Mouse (Mus musculus) intestine, postnatal 0 days (tissue): ENCODE data around the gene Akap1. TPM values are rescaled to one million over a fixed set of nuclear protein-coding genes. Genes with fewer than 3 reads are reported as not detected.

Experiments
- ATAC-seq: fragments of 200-750 bp; cut with Nextera tagmentation; 2 replicates; pipeline ENCODE4 v1.8.0; 2017; ENCODE audit warnings: mild to moderate bottlenecking, moderate TSS enrichment, moderate library complexity
- H3K27ac ChIP-seq: fragments of 300-500 bp; sonication (generic); 2 replicates; pipeline ENCODE4 v1.5.1; 2014; ENCODE audit warnings: mild to moderate bottlenecking, low read depth, low read length, moderate library complexity
- H3K27me3 ChIP-seq: fragments of 300-500 bp; sonication (generic); replicated peaks from 2 replicates; pipeline ENCODE4 v1.6.1; 2014; ENCODE audit warnings: low read length, mixed read lengths; ENCODE audit not compliant: control insufficient read depth, insufficient read depth
- H3K36me3 ChIP-seq: fragments of 300-500 bp; sonication (generic); 2 replicates; pipeline ENCODE4 v1.6.1; 2014; ENCODE audit warnings: mild to moderate bottlenecking, moderate library complexity; ENCODE audit not compliant: control insufficient read depth, insufficient read depth
- H3K4me1 ChIP-seq: fragments of 300-500 bp; sonication (generic); replicated peaks from 2 replicates; pipeline ENCODE4 v1.6.1; 2014; ENCODE audit warnings: antibody characterized with exemption, low read length, mixed read lengths; ENCODE audit not compliant: control insufficient read depth, insufficient read depth
- H3K4me2 ChIP-seq: fragments of 300-500 bp; sonication (generic); replicated peaks from 2 replicates; pipeline ENCODE4 v1.6.1; 2014; ENCODE audit warnings: low read depth, mild to moderate bottlenecking, moderate library complexity
- H3K4me3 ChIP-seq: fragments of 300-500 bp; sonication (generic); 2 replicates; pipeline ENCODE4 v1.5.1; 2014; ENCODE audit warnings: low read depth, low read length
- H3K9ac ChIP-seq: fragments of 300-500 bp; sonication (generic); 2 replicates; pipeline ENCODE4 v1.6.1; 2014; ENCODE audit warnings: mild to moderate bottlenecking, low read depth, low read length
- H3K9me3 ChIP-seq: fragments of 300-500 bp; sonication (generic); 2 replicates; pipeline ENCODE4 v1.6.1; 2016; ENCODE audit warnings: mixed run types; ENCODE audit not compliant: control insufficient read depth
- CTCF ChIP-seq: sonication (generic); IDR thresholded peaks from 2 replicates; pipeline ENCODE4 v1.5.1; 2016; ENCODE audit warnings: low read depth, mild to moderate bottlenecking, control low read depth, antibody characterized with exemption, moderate library complexity
- WGBS: fragments of 180-500 bp; shearing (Covaris S2); extraction: QIAGEN DNeasy Blood & Tissue Kit; methylation state at CpG from one replicate; pipeline ENCODE4 v1.1.7; 2014; 5-methylcytosine and 5-hydroxymethylcytosine counted together
- polyA plus RNA-seq: library from polyadenylated mRNA; unstranded; fragments of >200 nt; fragmentation: Nextera tagmentation; extraction: Ambion mirVana; gene quantifications from 2 replicates; pipeline ENCODE4 v1.2.1, GENCODE M21; 2015

Akap1 gene
- polyA plus RNA-seq, 1 experiment from 2014 or later: 12.4 TPM

DNA sequence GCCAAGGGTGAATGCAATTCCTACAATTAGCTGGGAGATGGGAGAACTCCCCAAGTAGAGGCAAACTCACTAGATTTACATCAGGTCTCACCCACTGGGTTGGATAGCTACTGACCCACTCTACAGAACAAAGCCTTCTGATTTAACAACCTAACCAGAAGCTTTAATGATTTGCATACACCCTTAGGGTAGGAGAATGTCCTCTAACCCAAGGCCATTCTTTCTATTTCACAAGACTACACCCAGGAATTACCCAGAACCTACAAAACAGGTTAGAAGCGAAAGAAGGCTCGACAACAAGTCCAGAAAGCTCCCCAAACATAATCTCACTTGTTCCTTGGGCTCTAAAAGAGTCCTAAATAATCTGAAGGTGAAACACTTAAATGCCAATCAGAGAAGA, 2.0 kb downstream of the Akap1 start:
- no peak for ATAC-seq
- peak overlapping the region; percentile 66; the same call in 1 of the 2 replicates for H3K9ac ChIP-seq
- no peak for TF ChIP-seq CTCF
- H3K4me2 ChIP-seq: peak overlapping the region; percentile 92
- peak overlapping the region; percentile 54 for H3K4me3 ChIP-seq
- WGBS: 34% methylated on average over 2 of the region's 2 CpGs
- no peaks in the 10 kb centered on the region for H3K4me1 ChIP-seq
- no peaks in the 10 kb centered on the region; the same call in 1 of the 2 replicates for H3K36me3 ChIP-seq
- H3K27me3 ChIP-seq: no peaks in the 10 kb centered on the region
- peak overlapping the region; percentile 75 for H3K27ac ChIP-seq
- no peaks in the 10 kb centered on the region for H3K9me3 ChIP-seq

DNA sequence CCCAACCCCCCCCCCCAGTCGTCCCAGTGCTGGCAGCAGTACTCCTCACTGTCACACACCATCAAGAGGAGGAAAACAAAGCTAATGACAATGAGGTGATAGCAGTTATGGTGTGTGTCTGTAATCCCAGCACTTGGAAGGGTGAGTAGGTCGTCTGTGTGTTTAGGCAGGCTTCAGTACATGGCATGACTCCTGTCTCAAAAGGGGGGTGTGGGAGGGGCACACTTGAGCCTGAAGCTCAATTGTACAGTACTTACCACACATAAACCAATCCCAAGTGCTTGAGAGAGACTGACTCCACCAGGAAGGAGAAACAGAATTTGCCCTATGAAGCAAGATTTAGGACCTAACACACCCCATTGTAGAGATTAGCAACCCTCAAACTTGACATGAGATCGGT, 3.3 kb downstream of the Akap1 start:
- Histone ChIP-seq H3K9me3 (no peaks in the 10 kb centered on the region), H3K27ac (peak overlapping the region; percentile 5; the same call in 1 of the 2 replicates), H3K4me3 (no peak overlapping the region), H3K9ac (no peak overlapping the region), H3K4me2 (0 out of 2 replicates have a peak overlapping the region, but pooled peaks have one; percentile 92), H3K4me1 (no peaks in the 10 kb centered on the region), H3K36me3 (no peaks in the 10 kb centered on the region; the same call in 1 of the 2 replicates), H3K27me3 (no peaks in the 10 kb centered on the region)
- TF ChIP-seq CTCF: no peak
- 25% methylated on average over 3 of the region's 3 CpGs for WGBS
- ATAC-seq: peak; percentile 22; the same call in 1 of the 2 replicates

DNA sequence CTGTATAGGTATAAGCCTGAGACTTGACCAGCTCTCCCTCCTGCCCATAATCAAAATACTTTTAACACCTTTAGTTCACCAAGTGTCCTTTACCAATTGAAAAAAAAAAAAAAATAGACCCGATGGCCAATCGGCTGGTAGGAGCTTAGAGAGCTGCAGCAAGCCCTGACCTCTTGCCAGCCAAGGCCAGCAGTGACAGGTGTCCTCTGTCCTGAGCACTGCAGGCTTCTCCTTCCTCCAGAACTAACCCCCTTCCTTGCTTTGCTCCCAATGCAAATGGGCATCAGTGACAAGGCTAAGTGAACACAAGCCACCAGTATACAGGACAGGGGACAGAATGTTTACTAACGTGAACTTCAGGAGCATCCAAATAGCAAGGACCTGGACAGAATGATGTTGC, 3.7 kb downstream of the Akap1 start:
- WGBS: 89% methylated on average over 3 of the region's 3 CpGs
- Histone ChIP-seq H3K4me2 (no peak overlapping the region), H3K36me3 (no peaks in the 10 kb centered on the region; the same call in 1 of the 2 replicates), H3K9ac (no peak overlapping the region), H3K4me3 (no peak overlapping the region), H3K9me3 (no peaks in the 10 kb centered on the region), H3K4me1 (no peaks in the 10 kb centered on the region; the same call in 1 of the 2 replicates), H3K27me3 (no peaks in the 10 kb centered on the region), H3K27ac (no peak overlapping the region)
- no peak for ATAC-seq
- TF ChIP-seq CTCF: no peak

DNA sequence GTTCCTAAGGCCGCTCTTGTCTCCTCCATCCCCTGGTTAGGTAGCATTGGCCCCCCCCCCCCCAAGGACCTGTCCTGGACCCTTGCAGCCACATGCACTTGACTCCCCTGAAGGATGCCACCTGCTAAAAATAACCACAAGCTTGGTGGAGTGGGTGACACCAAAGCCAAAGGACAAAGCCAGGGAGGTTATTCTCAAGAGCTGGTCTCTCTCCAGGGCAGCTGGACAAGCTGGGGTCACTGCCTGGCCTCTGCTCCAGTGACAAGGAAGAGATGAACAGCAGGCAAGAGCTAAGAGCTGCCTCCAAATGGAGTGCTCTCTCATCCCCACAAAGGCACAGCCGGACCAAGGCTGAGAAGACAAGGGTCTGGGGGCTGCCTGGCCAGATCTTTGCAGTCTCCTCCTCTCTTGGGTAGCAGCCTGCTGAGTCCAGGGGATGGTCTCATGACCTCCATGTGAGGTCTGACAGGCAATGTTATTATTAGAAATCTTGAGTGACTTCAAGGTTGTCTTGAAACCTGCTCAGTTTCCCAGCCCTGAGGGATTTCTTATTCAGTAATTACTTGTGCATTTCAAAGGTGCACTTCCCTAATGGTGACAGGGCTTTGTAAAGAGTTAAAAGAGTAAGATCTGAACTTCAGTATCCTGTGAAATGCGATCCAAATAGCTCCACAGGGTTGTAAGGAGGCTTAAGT, 6.9 kb downstream of the Akap1 start:
- Histone ChIP-seq H3K4me1 (no peaks in the 10 kb centered on the region; the same call in 1 of the 2 replicates), H3K9ac (no peak overlapping the region), H3K4me3 (no peak overlapping the region), H3K27ac (no peak overlapping the region; the same call in 1 of the 2 replicates), H3K4me2 (no peak overlapping the region), H3K36me3 (no peaks in the 10 kb centered on the region; the same call in 1 of the 2 replicates), H3K27me3 (no peaks in the 10 kb centered on the region), H3K9me3 (no peaks in the 10 kb centered on the region)
- TF ChIP-seq CTCF: no peak
- no peak for ATAC-seq
- WGBS: 84% methylated on average over 3 of the region's 3 CpGs

DNA sequence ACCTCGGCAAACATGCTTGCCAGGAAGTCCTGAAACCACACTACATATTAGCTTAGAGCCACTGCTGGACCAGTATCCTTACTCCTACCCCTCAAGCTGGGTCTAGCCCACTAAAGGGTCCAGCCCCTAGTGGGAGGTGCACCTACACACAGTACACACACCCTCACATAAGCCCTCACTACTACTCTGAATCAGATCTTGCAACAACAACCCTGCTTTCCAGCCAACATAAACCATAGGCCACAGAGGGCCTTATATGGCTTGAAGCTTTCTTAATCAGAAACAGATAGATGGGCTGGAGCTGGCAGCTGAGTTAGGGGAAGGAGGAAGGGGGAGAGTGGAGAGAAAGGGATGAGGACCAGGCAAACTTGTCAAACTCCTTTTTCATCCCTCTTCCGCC, 8.0 kb downstream of the Akap1 start:
- H3K27me3 ChIP-seq: no peaks in the 10 kb centered on the region
- 0 out of 2 replicates have a peak overlapping the region, but pooled peaks have one; percentile 11 for H3K27ac ChIP-seq
- no peaks in the 10 kb centered on the region; the same call in 1 of the 2 replicates for H3K36me3 ChIP-seq
- H3K9ac ChIP-seq: no peak overlapping the region
- H3K4me2 ChIP-seq: no peak overlapping the region
- no peaks in the 10 kb centered on the region; the same call in 1 of the 2 replicates for H3K4me1 ChIP-seq
- ATAC-seq: no peak
- no peak overlapping the region for H3K4me3 ChIP-seq
- WGBS: 75% methylated on average over 2 of the region's 2 CpGs
- no peak for TF ChIP-seq CTCF
- H3K9me3 ChIP-seq: no peaks in the 10 kb centered on the region

DNA sequence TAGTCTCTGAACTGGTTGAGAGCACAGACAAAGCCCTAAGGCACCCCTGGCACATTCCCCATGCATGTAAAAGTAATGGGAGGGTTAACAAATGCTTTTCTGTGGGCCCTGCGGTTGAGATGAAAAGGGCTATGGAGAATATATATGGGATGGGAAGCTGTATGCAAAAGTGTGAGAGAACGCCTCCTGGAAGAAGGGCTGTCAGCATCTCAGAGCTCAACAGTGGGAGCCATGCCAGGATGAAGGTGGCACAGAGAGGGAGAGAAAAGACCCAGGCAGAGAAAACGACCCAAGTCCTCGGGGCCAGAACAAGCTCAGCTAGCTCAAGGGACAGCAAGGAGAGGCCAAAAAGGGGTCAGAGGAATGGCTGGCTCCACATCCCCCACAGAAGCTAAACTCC, 8.6 kb downstream of the Akap1 start:
- ATAC-seq: no peak
- H3K27ac ChIP-seq: 0 out of 2 replicates have a peak overlapping the region, but pooled peaks have one; percentile 11

More for the DNA sequence above, 8.6 kb downstream of the Akap1 start:
- 68% methylated on average over 4 of the region's 4 CpGs for WGBS
- Histone ChIP-seq H3K9me3 (no peaks in the 10 kb centered on the region), H3K4me2 (no peak overlapping the region), H3K4me1 (no peaks in the 10 kb centered on the region; the same call in 1 of the 2 replicates), H3K4me3 (no peak overlapping the region), H3K36me3 (no peaks in the 10 kb centered on the region; the same call in 1 of the 2 replicates), H3K9ac (no peak overlapping the region), H3K27me3 (no peaks in the 10 kb centered on the region)
- no peak for TF ChIP-seq CTCF
